Mouse (Mus musculus) midbrain, embryonic 14.5 days (tissue): ENCODE measurements around the gene Cers5. TPM values are rescaled to one million over a fixed set of nuclear protein-coding genes. Genes with fewer than 3 reads are reported as not detected.
"Not testable (repeated sequence)": the region's sequence is repeated elsewhere in the genome, so short reads cannot be mapped to it uniquely, and the experiment has no call there.

Source experiments
- ATAC-seq: fragments of 200-750 bp; cut with Nextera tagmentation; 2 replicates; pipeline ENCODE4 v1.8.0; 2017; ENCODE audit warnings: moderate number of reproducible peaks, moderate library complexity; ENCODE audit not compliant: low FRiP score, low TSS enrichment
- DNase-seq: peaks from one replicate; pipeline ENCODE4 v3.0.0-alpha.2; 2015
- H3K27ac ChIP-seq: fragments of 300-500 bp; sonication (generic); replicated peaks from 2 replicates; pipeline ENCODE4 v1.5.1; 2014; ENCODE audit warnings: mild to moderate bottlenecking, low read depth, low read length, moderate library complexity
- H3K27me3 ChIP-seq: fragments of 300-500 bp; sonication (generic); 2 replicates; pipeline ENCODE4 v1.6.1; 2014; ENCODE audit warnings: low read length, control low read depth, mixed read lengths; ENCODE audit not compliant: control insufficient read depth, insufficient read depth
- H3K36me3 ChIP-seq: fragments of 300-500 bp; sonication (generic); 2 replicates; pipeline ENCODE4 v1.6.1; 2014; ENCODE audit warnings: low read length, control low read depth; ENCODE audit not compliant: control insufficient read depth, insufficient read depth
- H3K4me1 ChIP-seq: fragments of 300-500 bp; sonication (generic); 2 replicates; pipeline ENCODE4 v1.6.1; 2014; ENCODE audit warnings: mild to moderate bottlenecking, antibody characterized with exemption, low read length, control low read depth; ENCODE audit not compliant: control insufficient read depth, insufficient read depth
- H3K4me2 ChIP-seq: fragments of 300-500 bp; sonication (generic); 2 replicates; pipeline ENCODE4 v1.6.1; 2014; ENCODE audit warnings: mild to moderate bottlenecking, low read length, moderate library complexity
- H3K4me3 ChIP-seq: fragments of 300-500 bp; sonication (generic); replicated peaks from 2 replicates; pipeline ENCODE4 v1.5.1; 2014; ENCODE audit warnings: low read depth, low read length
- H3K9ac ChIP-seq: fragments of 300-500 bp; sonication (generic); replicated peaks from 2 replicates; pipeline ENCODE4 v1.6.1; 2014; ENCODE audit warnings: mild to moderate bottlenecking, low read length, moderate library complexity
- H3K9me3 ChIP-seq: fragments of 300-500 bp; sonication (generic); 2 replicates; pipeline ENCODE4 v1.6.1; 2016; ENCODE audit warnings: low read length, control low read depth, mixed read lengths; ENCODE audit not compliant: control insufficient read depth
- WGBS: fragments of 180-500 bp; shearing (Covaris S2); extraction: QIAGEN DNeasy Blood & Tissue Kit; methylation state at CpG from one replicate; pipeline ENCODE4 v1.1.7; 2014; 5-methylcytosine and 5-hydroxymethylcytosine counted together
- polyA plus RNA-seq: library from polyadenylated mRNA; unstranded; fragments of >200 nt; fragmentation: Nextera tagmentation; extraction: Ambion mirVana; gene quantifications from 2 replicates; pipeline ENCODE4 v1.2.1, GENCODE M21; 2014

Cers5 gene
- 70.9 and 74.5 TPM in 2 replicates for polyA plus RNA-seq

DNA sequence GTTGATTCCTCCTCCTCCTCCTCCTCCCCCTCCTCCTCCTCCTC lies at the start of gene Cers5:
Gene Cers5, minus strand, starts transcription at position 5 of the 44 bp plus-strand sequence.
- H3K4me2 ChIP-seq = peak within 1 kb of the TSS; percentile 75
- H3K27ac ChIP-seq = peak within 1 kb of the TSS; percentile 92
- peak within 1 kb of the TSS; percentile 80 for H3K4me3 ChIP-seq
- not testable (repeated sequence) for DNase-seq, H3K36me3 ChIP-seq, H3K9me3 ChIP-seq, H3K27me3 ChIP-seq, ATAC-seq
- H3K4me1 ChIP-seq = peaks cover 11% of the 10 kb centered on the region; the same call in 1 of the 2 replicates
- H3K9ac ChIP-seq = peak within 1 kb of the TSS; percentile 91

DNA sequence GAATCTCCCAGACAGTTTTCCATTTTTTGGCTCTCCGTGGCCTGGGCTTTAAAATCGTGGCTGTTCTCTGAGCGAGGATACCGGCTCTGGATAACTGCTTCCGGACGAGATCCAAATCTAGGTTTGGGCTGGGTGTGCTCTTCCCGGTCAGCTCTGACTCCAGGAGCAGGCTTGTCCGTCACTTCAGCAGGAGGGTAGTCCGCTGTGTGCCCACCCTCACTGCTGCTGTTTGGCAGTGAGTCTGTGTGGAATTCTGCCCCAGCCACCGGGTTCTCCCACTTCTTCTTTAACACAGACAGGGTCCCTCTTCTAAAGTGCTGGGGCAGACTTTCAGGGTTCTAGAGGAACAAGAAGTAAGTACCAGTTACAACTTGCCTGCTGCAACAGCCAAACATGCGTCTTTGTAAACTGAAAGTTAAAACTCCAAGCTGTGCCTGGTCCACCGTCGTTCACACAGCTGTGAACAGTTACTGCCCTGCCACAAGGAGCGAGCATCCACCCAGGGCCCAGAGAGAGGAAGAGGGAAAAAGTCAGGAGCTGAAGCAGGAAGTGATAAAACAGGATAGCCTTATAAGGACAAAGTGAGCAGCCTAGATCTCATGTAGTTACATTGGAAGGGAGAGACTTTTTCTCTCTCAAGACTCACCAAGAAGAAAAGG lies 47.1 kb upstream of the Cers5 start:
- Histone ChIP-seq H3K36me3 (no peaks in the 10 kb centered on the region), H3K27me3 (no peaks in the 10 kb centered on the region), H3K9ac (no peak overlapping the region; the same call in 1 of the 2 replicates), H3K4me1 (peaks cover 12% of the 10 kb centered on the region; the same call in 1 of the 2 replicates), H3K4me3 (0 out of 2 replicates have a peak overlapping the region, but pooled peaks have one; percentile 7), H3K4me2 (peak overlapping the region; percentile 36; the same call in 1 of the 2 replicates), H3K9me3 (no peaks in the 10 kb centered on the region), H3K27ac (peak overlapping the region; percentile 71)
- WGBS = 70% methylated on average over 14 of the region's 14 CpGs
- DNase-seq = no peak
- no peak for ATAC-seq

DNA sequence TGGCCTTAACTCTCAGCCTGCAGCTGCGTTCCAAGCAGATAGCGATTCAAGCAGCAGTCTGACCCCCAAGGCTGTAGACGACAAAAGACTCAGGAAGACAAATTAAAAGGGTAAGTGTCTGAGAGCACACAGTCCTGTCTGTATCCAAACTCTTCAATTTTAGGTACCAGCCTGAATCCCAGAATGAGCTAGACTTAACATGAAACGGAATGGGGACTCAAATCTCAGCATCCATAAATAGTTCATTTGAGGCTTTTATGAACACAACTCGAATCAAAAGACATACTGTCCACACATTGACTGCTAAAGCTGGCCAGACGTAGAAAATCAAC lies 46.4 kb upstream of the Cers5 start:
- no peaks in the 10 kb centered on the region for H3K9me3 ChIP-seq
- ATAC-seq (no peak; the same call in 1 of the 2 replicates), DNase-seq (no peak)
- peak overlapping the region; percentile 71 for H3K27ac ChIP-seq
- WGBS = 36% methylated on average over 6 of the region's 6 CpGs
- no peaks in the 10 kb centered on the region for H3K27me3 ChIP-seq
- H3K9ac ChIP-seq = no peak overlapping the region; the same call in 1 of the 2 replicates
- no peaks in the 10 kb centered on the region for H3K36me3 ChIP-seq
- peaks cover 12% of the 10 kb centered on the region; the same call in 1 of the 2 replicates for H3K4me1 ChIP-seq
- no peak overlapping the region for H3K4me3 ChIP-seq
- H3K4me2 ChIP-seq = peak overlapping the region; percentile 36

DNA sequence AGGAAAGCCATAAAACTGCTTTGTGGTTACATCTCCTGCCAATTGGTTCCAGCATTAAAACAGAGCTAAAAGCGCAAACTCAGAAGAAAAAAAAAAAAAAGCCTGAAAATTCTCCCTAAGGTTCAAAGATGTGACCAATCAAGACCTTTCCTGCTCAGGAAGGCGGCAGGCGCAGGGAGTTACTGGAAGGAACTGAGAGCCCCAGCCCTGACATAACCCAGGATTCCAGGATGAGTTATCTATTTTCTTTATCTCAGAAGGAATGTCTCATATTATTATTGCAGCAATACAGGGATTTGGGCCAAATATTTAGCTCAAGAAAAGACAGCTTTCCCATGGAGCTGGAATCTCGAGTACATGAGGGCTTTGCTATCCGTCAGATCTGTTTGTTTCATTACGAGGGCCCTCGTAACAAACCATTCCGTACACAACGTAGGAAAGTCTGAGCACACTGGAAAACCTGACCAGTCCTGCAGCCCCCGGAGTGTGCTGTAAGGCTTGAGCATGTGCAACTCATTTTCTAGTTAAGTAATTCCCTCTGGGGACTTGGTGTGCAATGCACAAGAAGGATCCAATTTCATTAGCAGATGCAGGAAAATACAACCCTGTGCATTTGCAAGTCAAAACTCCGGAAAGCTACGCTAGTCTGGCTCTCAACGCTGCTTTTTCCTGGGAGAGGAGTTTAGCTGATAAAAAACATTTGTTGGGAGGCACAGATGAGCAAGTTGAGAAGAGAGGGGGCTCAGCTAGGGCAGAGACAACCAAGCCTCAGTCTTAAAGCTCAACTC lies 45.8 kb upstream of the Cers5 start:
- Histone ChIP-seq H3K4me2 (peak overlapping the region; percentile 36), H3K27me3 (no peaks in the 10 kb centered on the region), H3K27ac (peak overlapping the region; percentile 71), H3K9ac (0 out of 2 replicates have a peak overlapping the region, but pooled peaks have one; percentile 13), H3K4me3 (no peak overlapping the region), H3K36me3 (no peaks in the 10 kb centered on the region), H3K4me1 (peaks cover 12% of the 10 kb centered on the region; the same call in 1 of the 2 replicates), H3K9me3 (no peaks in the 10 kb centered on the region)
- DNase-seq (peak; percentile 83), ATAC-seq (peak; percentile 24; the same call in 1 of the 2 replicates)
- WGBS = 13% methylated on average over 13 of the region's 13 CpGs

DNA sequence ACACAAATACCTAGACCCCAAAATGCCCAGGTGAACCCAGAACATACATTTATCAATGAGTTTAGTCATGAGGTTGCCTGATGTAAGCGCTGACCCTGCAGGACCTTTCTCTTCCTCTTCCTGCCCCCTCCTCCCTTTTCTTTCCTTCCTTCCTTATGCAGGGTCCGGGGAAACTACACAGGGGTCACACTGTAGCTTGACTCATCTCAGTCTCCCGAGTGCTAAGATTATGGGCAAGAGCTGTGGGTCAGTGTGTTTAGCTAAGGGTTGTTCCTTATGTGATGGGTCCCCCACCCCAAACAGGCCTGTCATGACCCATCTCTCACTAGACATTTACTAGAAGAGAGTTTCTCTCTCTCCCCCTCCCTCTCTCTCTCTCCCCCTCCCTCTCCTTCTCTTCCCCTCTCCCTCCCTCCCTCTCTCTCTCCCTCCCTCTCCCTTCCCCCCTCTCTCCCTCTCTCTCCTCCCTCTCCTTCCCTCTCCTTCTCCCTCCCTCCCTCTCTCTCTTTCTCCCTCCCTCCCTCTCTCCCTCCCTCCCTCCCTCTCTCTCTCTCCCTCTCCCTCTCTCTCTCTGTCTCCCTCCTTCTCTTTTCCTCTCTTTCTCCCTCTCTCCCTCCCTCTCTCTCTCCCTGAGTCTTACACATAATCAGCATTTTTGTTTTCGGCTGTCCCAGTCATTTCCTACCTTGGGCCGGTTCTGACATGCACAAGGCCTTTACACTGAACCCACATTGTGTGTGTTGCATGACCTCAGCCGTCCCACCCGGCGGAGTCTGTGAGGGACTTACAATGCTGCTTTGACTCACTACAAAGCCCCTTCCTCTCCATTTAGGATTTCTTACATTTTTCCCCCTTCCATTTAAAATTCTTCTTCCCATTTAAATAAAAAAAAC lies 44.9 kb upstream of the Cers5 start:
- H3K9ac ChIP-seq = no peak overlapping the region
- 36% methylated on average over 8 of the region's 8 CpGs for WGBS

DNA sequence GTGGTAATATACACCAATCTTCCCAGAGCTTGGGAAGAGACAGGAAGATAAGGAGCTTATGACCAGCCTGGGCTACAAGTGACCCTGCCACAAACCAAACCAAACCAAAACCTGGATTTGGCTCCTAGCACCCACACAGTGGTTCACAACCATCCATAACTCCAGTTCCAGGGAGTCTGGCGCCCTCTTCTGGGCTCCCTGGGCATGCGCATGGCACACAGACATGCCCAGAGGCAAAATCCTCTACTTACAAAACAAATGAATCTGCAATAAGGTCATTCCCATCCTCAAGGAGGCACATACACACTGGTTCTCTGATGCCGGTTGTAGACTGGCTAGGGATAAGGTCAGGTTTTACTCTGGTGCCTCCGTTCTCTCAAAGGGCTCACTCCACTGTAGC lies 43.3 kb upstream of the Cers5 start:
- Histone ChIP-seq H3K4me2 (no peak overlapping the region), H3K9ac (no peak overlapping the region), H3K4me3 (no peak overlapping the region), H3K27ac (no peak overlapping the region), H3K36me3 (no peaks in the 10 kb centered on the region), H3K4me1 (peaks cover 12% of the 10 kb centered on the region; the same call in 1 of the 2 replicates), H3K27me3 (no peaks in the 10 kb centered on the region), H3K9me3 (no peaks in the 10 kb centered on the region)
- ATAC-seq (no peak), DNase-seq (no peak)
- WGBS = 95% methylated on average over 4 of the region's 4 CpGs

More for the DNA sequence above, 44.9 kb upstream of the Cers5 start:
- Histone ChIP-seq H3K4me1 (peaks cover 12% of the 10 kb centered on the region; the same call in 1 of the 2 replicates), H3K36me3 (no peaks in the 10 kb centered on the region), H3K27ac (peak overlapping the region; percentile 27), H3K4me3 (no peak overlapping the region), H3K9me3 (no peaks in the 10 kb centered on the region), H3K27me3 (no peaks in the 10 kb centered on the region), H3K4me2 (no peak overlapping the region)
- peak; percentile 34 for DNase-seq
- ATAC-seq = no peak

DNA sequence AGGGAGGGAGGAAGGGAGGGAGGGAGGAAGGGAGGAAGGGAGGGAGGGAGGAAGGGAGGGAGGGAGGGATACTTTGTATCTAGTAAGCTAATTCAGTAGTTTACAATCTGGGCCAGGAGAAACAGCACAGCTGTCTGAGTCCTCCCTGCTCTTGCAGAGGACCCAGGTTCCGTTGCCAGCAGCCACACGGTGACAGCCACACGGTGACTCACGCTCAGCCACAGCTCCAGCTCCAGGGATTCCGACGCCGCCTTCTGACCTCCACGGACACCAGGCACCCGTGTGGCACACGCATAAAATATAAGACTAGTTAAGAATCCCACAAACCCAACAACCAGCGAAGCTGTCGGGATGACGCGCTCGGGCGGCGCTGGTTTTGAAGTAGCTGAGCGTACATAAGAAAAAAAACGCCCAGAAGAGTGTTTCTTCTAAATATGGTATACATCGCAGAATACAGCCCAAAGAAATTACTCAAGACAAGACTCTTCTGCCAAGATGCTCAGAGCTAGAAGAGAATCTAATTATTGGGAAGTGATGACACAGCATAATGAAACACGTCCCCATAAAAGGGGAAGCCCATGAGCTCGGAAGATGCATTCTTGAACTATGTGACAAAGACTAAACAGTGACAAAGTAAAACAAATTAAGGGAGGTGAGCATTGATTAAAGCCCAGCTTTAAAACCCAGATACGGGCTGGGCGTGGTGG lies 42.0 kb upstream of the Cers5 start:
- H3K9me3 ChIP-seq = no peaks in the 10 kb centered on the region
- H3K27ac ChIP-seq = no peak overlapping the region
- peaks cover 9% of the 10 kb centered on the region; the same call in 1 of the 2 replicates for H3K4me1 ChIP-seq
- no peaks in the 10 kb centered on the region for H3K27me3 ChIP-seq
- H3K4me3 ChIP-seq = no peak overlapping the region
- no peak for ATAC-seq
- H3K36me3 ChIP-seq = no peaks in the 10 kb centered on the region
- H3K9ac ChIP-seq = no peak overlapping the region
- no peak for DNase-seq
- WGBS = 92% methylated on average over 24 of the region's 24 CpGs
- H3K4me2 ChIP-seq = no peak overlapping the region

DNA sequence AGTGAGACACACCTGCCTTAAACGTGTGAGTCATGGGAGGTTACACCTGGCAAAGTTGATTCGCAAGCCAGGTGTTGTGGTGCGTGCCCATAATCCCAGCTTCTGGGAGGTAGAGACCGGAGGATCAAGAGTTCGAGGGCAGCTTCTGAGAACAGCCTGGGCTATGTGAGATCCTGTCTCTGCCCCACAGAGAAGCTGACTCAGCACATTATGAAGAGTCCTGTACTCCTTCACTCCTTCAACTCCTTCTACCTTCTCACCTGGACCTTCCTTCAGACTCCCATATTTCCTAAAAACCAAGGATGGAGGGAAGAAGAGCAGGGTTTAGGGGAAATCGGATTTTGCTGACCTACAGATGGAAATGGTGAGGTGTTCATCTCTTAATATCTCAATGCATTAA lies 41.0 kb upstream of the Cers5 start:
- no peak overlapping the region for H3K9ac ChIP-seq
- no peak overlapping the region for H3K4me2 ChIP-seq
- ATAC-seq (no peak), DNase-seq (no peak)
- no peak overlapping the region for H3K4me3 ChIP-seq
- no peaks in the 10 kb centered on the region for H3K27me3 ChIP-seq
- peaks cover 5% of the 10 kb centered on the region; the same call in 1 of the 2 replicates for H3K4me1 ChIP-seq
- no peak overlapping the region for H3K27ac ChIP-seq
- WGBS = 91% methylated on average over 6 of the region's 6 CpGs
- no peaks in the 10 kb centered on the region for H3K9me3 ChIP-seq
- no peaks in the 10 kb centered on the region for H3K36me3 ChIP-seq
